Comparison of ENCODE assay signal across 9 mouse cellular contexts in genomic region chr16:94536417-94537158, GRCm38 (mm10). TPM values are rescaled to one million over a fixed set of nuclear protein-coding genes. Genes with fewer than 3 reads are reported as not detected.
DNase-seq lines count a peak whose midpoint lies in the region; ATAC-seq and TF ChIP-seq lines count a peak whose summit lies in the region.
"Had no signal": no experiment of that assay in that cellular context is flagged by ENCODE, and none has a peak within 500 bp of the region (broad histone marks: within the 10 kb centered on the region; RNA-seq: fewer than 3 reads in every experiment).

No protein-coding gene starts in this region.

- no peaks in the 10 kb centered on the region for H3K27me3 ChIP-seq in heart, embryonic 10.5 days (ENCODE audit: insufficient read depth, poor library complexity, severe bottlenecking)
- H3K27me3 ChIP-seq in kidney, adult 2 months (replicated peaks; ENCODE audit: control insufficient read depth, insufficient read depth, low read length): no peaks in the 10 kb centered on the region
- H3K27me3 ChIP-seq in midbrain, embryonic 13.5 days: no peaks in the 10 kb centered on the region
- no peaks in the 10 kb centered on the region for H3K27me3 ChIP-seq in neural tube, embryonic 15.5 days (replicated peaks)
- H3K27me3 ChIP-seq: embryonic facial prominence, embryonic 13.5 days had no signal

- peak; percentile 98 for DNase-seq in heart, adult 11 months
- DNase-seq in heart, embryonic 10.5 days (ENCODE audit: low spot score): no peak
- peak; percentile 85 for DNase-seq in fibroblast of lung, adult 2 months (ENCODE audit: low read depth)
- DNase-seq in kidney, adult 2 months: peak; percentile 87
- peak; percentile 44 to 57 for DNase-seq in lung, postnatal 4 days
- DNase-seq in left cerebral cortex, postnatal 10 days (ENCODE audit: extremely low spot score in 1 of 2, low spot score in 2 of 2): no peak

- TF ChIP-seq CTCF in kidney, adult 2 months (conservative IDR thresholded peaks at IDR 0.05; ENCODE audit: insufficient read depth, insufficient read length, low read depth, low read length): no peak

- H3K36me3 ChIP-seq in heart, embryonic 10.5 days: no peaks in the 10 kb centered on the region
- no peaks in the 10 kb centered on the region for H3K36me3 ChIP-seq in kidney, adult 2 months (ENCODE audit: control insufficient read depth, insufficient read depth, low read length)
- H3K36me3 ChIP-seq in midbrain, embryonic 13.5 days: no peaks in the 10 kb centered on the region
- no peaks in the 10 kb centered on the region for H3K36me3 ChIP-seq in neural tube, embryonic 15.5 days
- H3K36me3 ChIP-seq: embryonic facial prominence, embryonic 13.5 days had no signal

- no peak for ATAC-seq in midbrain, embryonic 13.5 days
- ATAC-seq in neural tube, embryonic 15.5 days (ENCODE audit: low FRiP score): no peak

- H3K4me1 ChIP-seq in heart, embryonic 10.5 days: peaks cover 10% of the 10 kb centered on the region
- peaks cover 11% of the 10 kb centered on the region for H3K4me1 ChIP-seq in kidney, adult 2 months (ENCODE audit: control insufficient read depth, insufficient read depth, low read length)
- H3K4me1 ChIP-seq in midbrain, embryonic 13.5 days (replicated peaks): no peaks in the 10 kb centered on the region
- peaks cover 4% of the 10 kb centered on the region; the same call in 1 of the 2 replicates for H3K4me1 ChIP-seq in neural tube, embryonic 15.5 days
- H3K4me1 ChIP-seq: embryonic facial prominence, embryonic 13.5 days had no signal

- TF ChIP-seq POLR2A in kidney, adult 2 months (IDR thresholded peaks at IDR 0.05; ENCODE audit: low read depth, low read length): no peak

- 86% methylated on average over 7 of the region's 7 CpGs for WGBS in heart, embryonic 10.5 days
- WGBS in kidney, adult 2 months: 46% methylated on average over 7 of the region's 7 CpGs
- 91% methylated on average over 7 of the region's 7 CpGs for WGBS in midbrain, embryonic 13.5 days
- 65% methylated on average over 7 of the region's 7 CpGs for whole genome bisulfite sequencing in neural tube, embryonic 15.5 days

- H3K9me3 ChIP-seq in heart, embryonic 10.5 days: no peaks in the 10 kb centered on the region
- no peaks in the 10 kb centered on the region for H3K9me3 ChIP-seq in midbrain, embryonic 13.5 days
- no peaks in the 10 kb centered on the region for H3K9me3 ChIP-seq in neural tube, embryonic 15.5 days (replicated peaks)
- H3K9me3 ChIP-seq: embryonic facial prominence, embryonic 13.5 days had no signal

- no peak overlapping the region for H3K4me3 ChIP-seq in heart, embryonic 10.5 days
- no peak overlapping the region for H3K4me3 ChIP-seq in kidney, adult 2 months (ENCODE audit: insufficient read depth, low read depth, low read length)
- no peak overlapping the region for H3K4me3 ChIP-seq in midbrain, embryonic 13.5 days (replicated peaks)
- no peak overlapping the region for H3K4me3 ChIP-seq in neural tube, embryonic 15.5 days (replicated peaks)
- H3K4me3 ChIP-seq: embryonic facial prominence, embryonic 13.5 days had no signal

- intact Hi-C loops in left cerebral cortex, postnatal 10 days (cut with DNase I): no loop called here

- no peak overlapping the region for H3K4me2 ChIP-seq in midbrain, embryonic 13.5 days (replicated peaks)
- H3K4me2 ChIP-seq in neural tube, embryonic 15.5 days: no peak overlapping the region
- H3K4me2 ChIP-seq: embryonic facial prominence, embryonic 13.5 days had no signal

- H3K27ac ChIP-seq in heart, embryonic 10.5 days: no peak overlapping the region
- peak overlapping the region; percentile 32; the same call in 1 of the 2 replicates for H3K27ac ChIP-seq in kidney, adult 2 months (ENCODE audit: insufficient read depth, low read depth, low read length)
- no peak overlapping the region for H3K27ac ChIP-seq in midbrain, embryonic 13.5 days
- no peak overlapping the region for H3K27ac ChIP-seq in neural tube, embryonic 15.5 days (replicated peaks)
- H3K27ac ChIP-seq: embryonic facial prominence, embryonic 13.5 days had no signal

- no peak overlapping the region for H3K9ac ChIP-seq in midbrain, embryonic 13.5 days (replicated peaks)
- H3K9ac ChIP-seq in neural tube, embryonic 15.5 days (replicated peaks): no peak overlapping the region
- H3K9ac ChIP-seq: embryonic facial prominence, embryonic 13.5 days had no signal

RNA-seq across cellular contexts. Expression of gene Vps26c, which starts 10.0 kb away (rescaled TPM):
- polyA plus RNA-seq in heart, embryonic 10.5 days (2016; fragmentation: Nextera tagmentation; extraction: Ambion mirVana): 60.0 and 61.4 TPM in 2 replicates
- polyA plus RNA-seq in kidney, adult 2 months (2012; rRNA removed): 31.4 and 34.8 TPM in 2 replicates
- polyA plus RNA-seq in midbrain, embryonic 13.5 days (2015; fragmentation: Nextera tagmentation; extraction: Ambion mirVana): 72.4 and 80.7 TPM in 2 replicates
- 90.0 and 93.4 TPM in 2 replicates for polyA plus RNA-seq in neural tube, embryonic 15.5 days (2015; fragmentation: Nextera tagmentation; extraction: Ambion mirVana)
- 10 to 100 TPM; 32.8 to 33.0 TPM for total RNA-seq in left cerebral cortex, postnatal 10 days (2021)

RNA-seq across cellular contexts. Expression of gene Dyrk1a, which starts 33.2 kb away (rescaled TPM):
- 7.7 and 8.1 TPM in 2 replicates for polyA plus RNA-seq in heart, embryonic 10.5 days (2016; fragmentation: Nextera tagmentation; extraction: Ambion mirVana)
- 25.5 and 27.2 TPM in 2 replicates for polyA plus RNA-seq in kidney, adult 2 months (2012; rRNA removed)
- 11.7 and 12.7 TPM in 2 replicates for polyA plus RNA-seq in midbrain, embryonic 13.5 days (2015; fragmentation: Nextera tagmentation; extraction: Ambion mirVana)
- 8.9 and 9.5 TPM in 2 replicates for polyA plus RNA-seq in neural tube, embryonic 15.5 days (2015; fragmentation: Nextera tagmentation; extraction: Ambion mirVana)
- 100 to 1,000 TPM; 102 to 104 TPM for total RNA-seq in left cerebral cortex, postnatal 10 days (2021)

Comparison
In these comparisons a context has a peak if more than half of its experiments do, and no peak if none do; other contexts are left out.
1. DNase-seq: peak in heart, adult 11 months (single experiment), fibroblast of lung, adult 2 months (single experiment), kidney, adult 2 months (single experiment) and lung, postnatal 4 days (2 of 2); none in heart, embryonic 10.5 days (single experiment) and left cerebral cortex, postnatal 10 days (0 of 2).